Mouse (Mus musculus) liver, adult 2 months (tissue): ENCODE measurements at regions not wholly inside any gene's neighbourhood (a gene's known extent, or its start where the extent isn't known, plus 50 kb on each side); places are given as distances from the start of the nearest gene placed in this dataset.

Experiments used
- CTCF ChIP-seq: fragments of 200-500 bp; IDR thresholded peaks from 2 replicates; pipeline ENCODE4 v1.5.1; 2011; ENCODE audit warnings: low read depth, low read length, control low read depth
- POLR2A ChIP-seq: fragments of 200-500 bp; IDR thresholded peaks from 2 replicates; pipeline ENCODE4 v1.6.1; 2011; ENCODE audit warnings: low read length, control low read depth; ENCODE audit not compliant: insufficient read depth; ENCODE audit errors: extremely low read depth

DNA sequence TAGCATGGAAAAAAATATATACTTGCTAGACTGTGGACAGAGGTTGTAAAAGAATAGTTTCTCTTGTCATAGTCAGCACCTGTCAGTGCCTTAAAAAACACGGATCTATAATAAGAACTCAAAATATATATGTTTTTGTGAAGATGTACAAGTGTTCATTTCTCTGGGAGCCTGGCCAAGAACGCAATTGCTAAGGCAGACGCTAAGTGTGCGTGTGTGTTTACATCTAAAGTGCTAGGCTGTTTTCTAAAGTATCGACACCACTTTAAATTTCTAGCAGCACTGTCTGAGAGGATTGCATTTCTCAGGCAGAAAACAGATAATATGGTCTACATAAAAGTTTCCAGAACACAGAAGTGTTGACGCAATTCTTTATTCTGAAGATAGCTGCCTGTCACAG is 330.2 kb upstream of the Tmem229a start:
- TF ChIP-seq CTCF (no peak), POLR2A (no peak)
